Mouse (Mus musculus) neutrophil, adult 83 days (primary cell): ENCODE results near the gene Mterf1a. TPM values are rescaled to one million over a fixed set of nuclear protein-coding genes. Genes with fewer than 3 reads are reported as not detected.

ENCODE experiments used
- total RNA-seq, 2 experiments: library from RNA; stranded (reverse); gene quantifications; one replicate each; pipeline ENCODE4 v1.2.4; 2023

Mterf1a gene
- 1 to 10 TPM; 7.1 to 9.7 TPM for total RNA-seq

GRCm38 (mm10) chr5:3893459-3894293, at the start of gene Mterf1a:
Mterf1a (minus strand) TSS chr5:3893933.

GRCm38 (mm10) chr5:3927801-3928689, 34.3 kb upstream of the Mterf1a start, which contains the start of gene Akap9:
Akap9 (plus strand) TSS chr5:3928054.

GRCm38 (mm10) chr5:3845026-3845425, 48.7 kb downstream of the Mterf1a start, which contains the start of gene Lrrd1:
Lrrd1 (plus strand) TSS chr5:3845173.

Other genes with a start within 250 kb of the Mterf1a start
- gene Tmbim7, start 242.8 kb downstream of the Mterf1a start, total RNA-seq = not detected
- 10 to 100 TPM; 56.2 to 63.0 TPM for gene Gatad1, start 236.7 kb downstream of the Mterf1a start, total RNA-seq
- gene Ankib1, start 91.0 kb downstream of the Mterf1a start, total RNA-seq = 10 to 100 TPM; 19.5 to 27.9 TPM
- 10 to 100 TPM; 36.8 to 41.1 TPM for gene Krit1, start 90.7 kb downstream of the Mterf1a start, total RNA-seq
- not detected for gene Lrrd1, start 48.8 kb downstream of the Mterf1a start, total RNA-seq
- gene Akap9, start 34.1 kb upstream of the Mterf1a start, total RNA-seq = 10 to 100 TPM; 38.3 to 47.2 TPM
- gene Cyp51, start 210.8 kb upstream of the Mterf1a start, total RNA-seq = 10 to 100 TPM in 1 of 2 experiments, 1 to 10 TPM in 1; 6.7 to 10.5 TPM